Mouse (Mus musculus): ENCODE data around the gene Mgat5b. TPM values are rescaled to one million over a fixed set of nuclear protein-coding genes. Genes with fewer than 3 reads are reported as not detected.

Mgat5b gene
- total and polyA plus RNA-seq, 3 experiments = not detected

GRCm38 (mm10) chr11:117028861-117029568 is 110.4 kb downstream of the Mgat5b start:
- Histone ChIP-seq H3K27me3 (ENCODE audit: control insufficient read depth in 1 of 2, insufficient read depth in 2 of 2, low read length in 2 of 2) (no peaks in the 10 kb centered on the region), H3K9ac (ENCODE audit: control insufficient read depth, low read depth, low read length, poor library complexity, severe bottlenecking) (peak overlapping the region; percentile 49), H3K4me3 (ENCODE audit: control insufficient read depth in 1 of 2, insufficient read depth in 1 of 2, low read depth in 2 of 2, low read length in 2 of 2) (peak overlapping the region in 1 of 2 experiments; percentile 39; a peak in 2 of 4 replicates), H3K36me3 (ENCODE audit: control insufficient read depth in 1 of 2, insufficient read depth in 2 of 2, low read length in 2 of 2) (peaks cover 0 to 41% of the 10 kb centered on the region in 2 experiments; a peak in 2 of 4 replicates), H3K79me2 (ENCODE audit: control insufficient read depth, insufficient read depth, low read length, poor library complexity) (no peaks in the 10 kb centered on the region), H3K9me3 (replicated peaks; ENCODE audit: insufficient read depth, low read length) (no peaks in the 10 kb centered on the region), H3K27ac (ENCODE audit: control insufficient read depth, low read depth, low read length) (peak overlapping the region; percentile 58), H3K4me1 (ENCODE audit: control insufficient read depth in 1 of 2, insufficient read depth in 2 of 2, low read length in 2 of 2) (peaks cover 18 to 53% of the 10 kb centered on the region in 2 experiments)
- DNase-seq (ENCODE audit: low read depth, low spot score) = peak; percentile 87
- TF ChIP-seq SMC3 (IDR thresholded peaks at IDR 0.05; ENCODE audit: low read depth, low read length) (no peak), EP300 (IDR thresholded peaks at IDR 0.05; ENCODE audit: low read depth in 1 of 2, low read length in 2 of 2) (peak; percentile 86 to 95), MXI1 (IDR thresholded peaks at IDR 0.05; ENCODE audit: low read depth, low read length) (peak; percentile 90), NRF1 (IDR thresholded peaks at IDR 0.05; ENCODE audit: insufficient read depth, low read depth, low read length, poor library complexity, severe bottlenecking) (no peak), ZC3H11A (IDR thresholded peaks at IDR 0.05; ENCODE audit: low read depth, low read length) (no peak), E2F4 (IDR thresholded peaks at IDR 0.05; ENCODE audit: borderline replicate concordance, low read depth, low read length) (no peak), CHD2 (IDR thresholded peaks at IDR 0.05; ENCODE audit: low read length) (no peak), ZMIZ1 (IDR thresholded peaks at IDR 0.05; ENCODE audit: low read depth, low read length) (0 out of 2 replicates have a peak, but pooled peaks have one; percentile 18), HCFC1 (IDR thresholded peaks at IDR 0.05; ENCODE audit: low read depth, low read length) (peak; percentile 51; the same call in 1 of the 2 replicates), MYB (IDR thresholded peaks at IDR 0.05; ENCODE audit: low read depth, low read length) (no peak), GATA1 (IDR thresholded peaks at IDR 0.05; ENCODE audit: low read depth, low read length) (peak; percentile 97), MAX (IDR thresholded peaks at IDR 0.05; ENCODE audit: low read length) (peak; percentile 87), UBTF (IDR thresholded peaks at IDR 0.05; ENCODE audit: borderline replicate concordance, insufficient read depth, low read depth, low read length) (no peak), POLR2AphosphoS5 (IDR thresholded peaks at IDR 0.05; ENCODE audit: borderline replicate concordance, low read depth, low read length) (no peak), ZNF384 (IDR thresholded peaks at IDR 0.05; ENCODE audit: low read depth, low read length) (no peak), MEF2A (IDR thresholded peaks at IDR 0.05; ENCODE audit: extremely low read depth, insufficient replicate concordance, low read depth, low read length, poor library complexity, severe bottlenecking) (no peak), RCOR1 (IDR thresholded peaks at IDR 0.05; ENCODE audit: low read depth, low read length) (peak; percentile 87), SIN3A (IDR thresholded peaks at IDR 0.05; ENCODE audit: low read length) (peak; percentile 94), MAFK (IDR thresholded peaks at IDR 0.05; ENCODE audit: borderline replicate concordance, low read depth, low read length) (peak; percentile 64; the same call in 1 of the 2 replicates), GABPA (IDR thresholded peaks at IDR 0.05; ENCODE audit: low read depth, low read length) (no peak), JUND (IDR thresholded peaks at IDR 0.05; ENCODE audit: low read depth, low read length) (no peak), NELFE (IDR thresholded peaks at IDR 0.05; ENCODE audit: low read depth, low read length) (no peak), CTCF (IDR thresholded peaks at IDR 0.05 in 2 of 3, conservative IDR thresholded peaks at IDR 0.05 in 1 of 3; ENCODE audit: control insufficient read depth in 1 of 3, insufficient read depth in 1 of 3, low read depth in 2 of 3, low read length in 3 of 3, poor library complexity in 1 of 3, severe bottlenecking in 1 of 3) (no peak), KAT2A (conservative IDR thresholded peaks at IDR 0.05; ENCODE audit: low read depth, low read length) (no peak; the same call in 1 of the 2 replicates), POLR2A (IDR thresholded peaks at IDR 0.05; ENCODE audit: control insufficient read depth in 1 of 2, insufficient read depth in 1 of 2, low read depth in 1 of 2, low read length in 2 of 2, poor library complexity in 1 of 2) (no peak; a peak in 1 of 4 replicates), MAZ (IDR thresholded peaks at IDR 0.05; ENCODE audit: low read depth, low read length) (0 out of 2 replicates have a peak, but pooled peaks have one; percentile 44), TBP (IDR thresholded peaks at IDR 0.05; ENCODE audit: low read depth, low read length) (peak; percentile 40), BHLHE40 (IDR thresholded peaks at IDR 0.05; ENCODE audit: borderline replicate concordance, low read depth, low read length) (peak; percentile 73), ETS1 (IDR thresholded peaks at IDR 0.05; ENCODE audit: low read depth, low read length) (peak; percentile 99), USF2 (IDR thresholded peaks at IDR 0.05; ENCODE audit: borderline replicate concordance in 1 of 2, insufficient read depth in 1 of 2, low read depth in 1 of 2, low read length in 2 of 2) (no peak), TCF12 (IDR thresholded peaks at IDR 0.05; ENCODE audit: low read depth, low read length) (peak; percentile 98), MYC (IDR thresholded peaks at IDR 0.05; ENCODE audit: low read depth, low read length) (peak; percentile 87), USF1 (IDR thresholded peaks at IDR 0.05; ENCODE audit: low read depth, low read length) (peak; percentile 53; the same call in 1 of the 2 replicates), TAL1 (IDR thresholded peaks at IDR 0.05; ENCODE audit: low read length) (peak; percentile 68), CHD1 (IDR thresholded peaks at IDR 0.05; ENCODE audit: low read depth, low read length) (peak; percentile 40; the same call in 1 of the 2 replicates), POLR2AphosphoS2 (IDR thresholded peaks at IDR 0.05; ENCODE audit: low read length) (no peak)

All from MEL (cell line).